Mouse (Mus musculus) embryonic facial prominence, embryonic 15.5 days (tissue): ENCODE measurements around the gene 9330161L09Rik. TPM values are rescaled to one million over a fixed set of nuclear protein-coding genes. Genes with fewer than 3 reads are reported as not detected.

Experiments
- ATAC-seq: fragments of 200-750 bp; cut with Nextera tagmentation; 2 replicates; pipeline ENCODE4 v1.8.0; 2017; ENCODE audit warnings: low read depth, moderate TSS enrichment; ENCODE audit not compliant: insufficient number of reproducible peaks, low FRiP score, low TSS enrichment
- H3K27ac ChIP-seq: fragments of 300-500 bp; sonication (generic); replicated peaks from 2 replicates; pipeline ENCODE4 v1.5.1; 2015; ENCODE audit warnings: mild to moderate bottlenecking, inconsistent platforms
- H3K27me3 ChIP-seq: fragments of 300-500 bp; sonication (generic); 2 replicates; pipeline ENCODE4 v1.6.1; 2015; ENCODE audit warnings: inconsistent platforms
- H3K36me3 ChIP-seq: fragments of 300-500 bp; sonication (generic); 2 replicates; pipeline ENCODE4 v1.6.1; 2015; ENCODE audit warnings: mild to moderate bottlenecking, inconsistent platforms
- H3K4me1 ChIP-seq: fragments of 300-500 bp; sonication (generic); 2 replicates; pipeline ENCODE4 v1.6.1; 2015; ENCODE audit warnings: inconsistent platforms
- H3K4me2 ChIP-seq: fragments of 300-500 bp; sonication (generic); replicated peaks from 2 replicates; pipeline ENCODE4 v1.6.1; 2015; ENCODE audit warnings: mild to moderate bottlenecking, inconsistent platforms
- H3K4me3 ChIP-seq: fragments of 300-500 bp; sonication (generic); replicated peaks from 2 replicates; pipeline ENCODE4 v1.5.1; 2015; ENCODE audit warnings: mild to moderate bottlenecking, inconsistent platforms
- H3K9ac ChIP-seq: fragments of 300-500 bp; sonication (generic); 2 replicates; pipeline ENCODE4 v1.6.1; 2015; ENCODE audit warnings: inconsistent platforms
- H3K9me3 ChIP-seq: fragments of 300-500 bp; sonication (generic); replicated peaks from 2 replicates; pipeline ENCODE4 v1.6.1; 2016; ENCODE audit warnings: inconsistent platforms
- WGBS: fragments of 180-500 bp; shearing (Covaris S2); methylation state at CpG from one replicate; pipeline ENCODE4 v1.1.7; 2015; 5-methylcytosine and 5-hydroxymethylcytosine counted together
- polyA plus RNA-seq: library from polyadenylated mRNA; unstranded; fragments of >200 nt; fragmentation: Nextera tagmentation; extraction: Ambion mirVana; gene quantifications from 2 replicates; pipeline ENCODE4 v1.2.1, GENCODE M21; 2015

9330161L09Rik gene
- polyA plus RNA-seq, 1 experiment from 2014 or later: 0.49 TPM

DNA sequence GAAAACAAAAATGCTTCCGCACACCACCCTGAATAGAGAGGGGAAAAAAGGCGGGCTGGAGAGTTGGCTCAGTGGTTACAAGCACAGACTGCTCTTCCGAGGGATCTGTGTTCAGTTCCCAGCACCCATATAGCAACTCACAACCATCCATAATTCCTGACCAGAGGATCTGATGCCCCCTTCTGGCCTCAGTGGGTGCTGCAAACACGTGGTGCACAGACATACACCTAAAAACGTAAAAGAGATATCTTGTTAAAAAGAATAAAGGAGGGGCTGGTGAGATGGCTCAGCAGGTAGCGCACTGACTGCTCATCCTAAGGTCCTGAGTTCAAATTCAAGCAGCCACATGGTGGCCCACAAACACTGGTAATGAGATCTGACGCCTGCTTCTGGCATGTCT, 19.1 kb upstream of the 9330161L09Rik start:
- 88% methylated on average over 7 of the region's 7 CpGs for WGBS
- Histone ChIP-seq H3K9me3 (no peaks in the 10 kb centered on the region), H3K9ac (no peak overlapping the region), H3K27me3 (no peaks in the 10 kb centered on the region), H3K4me3 (no peak overlapping the region), H3K27ac (no peak overlapping the region), H3K4me2 (no peak overlapping the region), H3K36me3 (peaks cover 5% of the 10 kb centered on the region; the same call in 1 of the 2 replicates), H3K4me1 (peaks cover 22% of the 10 kb centered on the region)
- ATAC-seq: no peak

- Histone ChIP-seq H3K4me1 (peaks cover 27% of the 10 kb centered on the region), H3K36me3 (peaks cover 5% of the 10 kb centered on the region; the same call in 1 of the 2 replicates)
These were observed 18.3 kb upstream of the 9330161L09Rik start, which contains the start of gene Ddx24 for GRCm38 (mm10) chr12:103425729-103426470. Gene Ddx24, minus strand, starts transcription at chr12:103425830.

GRCm38 (mm10) chr12:103425016-103425728, 17.6 kb upstream of the 9330161L09Rik start:
- Histone ChIP-seq H3K27ac (0 out of 2 replicates have a peak overlapping the region, but pooled peaks have one; percentile 29), H3K4me3 (peak overlapping the region; percentile 96), H3K36me3 (peaks cover 5% of the 10 kb centered on the region; the same call in 1 of the 2 replicates), H3K4me2 (peak overlapping the region; percentile 78), H3K9ac (peak overlapping the region; percentile 93), H3K9me3 (no peaks in the 10 kb centered on the region), H3K27me3 (no peaks in the 10 kb centered on the region), H3K4me1 (peaks cover 27% of the 10 kb centered on the region)
- peak; percentile 41 for ATAC-seq
- 9% methylated on average over 33 of the region's 33 CpGs for WGBS

More at GRCm38 (mm10) chr12:103425729-103426470, 18.3 kb upstream of the 9330161L09Rik start, which contains the start of gene Ddx24:
- no peaks in the 10 kb centered on the region for H3K27me3 ChIP-seq
- peak; percentile 100 for ATAC-seq
- H3K9me3 ChIP-seq: no peaks in the 10 kb centered on the region
- peak within 1 kb of the TSS; percentile 96 for H3K4me3 ChIP-seq
- peak within 1 kb of the TSS; percentile 78 for H3K4me2 ChIP-seq
- peak within 1 kb of the TSS; percentile 93 for H3K9ac ChIP-seq
- peak within 1 kb of the TSS; percentile 58; the same call in 1 of the 2 replicates for H3K27ac ChIP-seq
- 2% methylated on average over 33 of the region's 33 CpGs for WGBS

- no peaks in the 10 kb centered on the region for H3K27me3 ChIP-seq
- WGBS: 91% methylated on average over 10 of the region's 10 CpGs
- no peaks in the 10 kb centered on the region for H3K9me3 ChIP-seq
- H3K4me2 ChIP-seq: no peak overlapping the region
- H3K4me3 ChIP-seq: no peak overlapping the region
- H3K4me1 ChIP-seq: no peaks in the 10 kb centered on the region
- ATAC-seq: no peak
- H3K27ac ChIP-seq: no peak overlapping the region
- no peak overlapping the region for H3K9ac ChIP-seq
- peaks cover 94% of the 10 kb centered on the region for H3K36me3 ChIP-seq
These were observed 524 bp upstream of the 9330161L09Rik start for GRCm38 (mm10) chr12:103408144-103408543.

- Histone ChIP-seq H3K4me1 (no peaks in the 10 kb centered on the region), H3K36me3 (peaks cover 74% of the 10 kb centered on the region), H3K9ac (no peak overlapping the region), H3K27me3 (no peaks in the 10 kb centered on the region), H3K27ac (no peak overlapping the region), H3K4me2 (no peak overlapping the region), H3K9me3 (no peaks in the 10 kb centered on the region), H3K4me3 (no peak overlapping the region)
- no peak for ATAC-seq
- WGBS: 85% methylated on average over 18 of the region's 18 CpGs
These were observed 3.5 kb downstream of the 9330161L09Rik start for GRCm38 (mm10) chr12:103404131-103404530.

DNA sequence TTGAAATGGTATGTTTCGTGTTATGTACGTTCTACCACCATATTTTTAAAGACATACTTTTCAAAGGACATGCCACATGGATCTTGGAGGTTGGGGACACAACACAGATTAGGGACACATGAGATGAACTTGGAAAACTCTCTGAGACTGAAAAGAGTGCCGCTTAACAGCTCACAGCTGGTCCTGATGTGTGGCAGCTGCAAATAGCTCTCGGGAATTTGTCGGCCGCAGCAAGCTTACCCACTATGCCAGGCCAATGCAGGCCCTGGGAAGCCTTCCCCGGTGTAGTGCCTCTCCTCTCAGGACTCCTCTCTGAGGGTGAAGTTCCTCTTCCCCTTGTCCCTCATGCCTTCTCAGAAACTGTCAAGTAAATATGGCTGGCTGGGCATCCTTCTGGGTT, 10.9 kb downstream of the 9330161L09Rik start:
- 0 out of 2 replicates have a peak overlapping the region, but pooled peaks have one; percentile 34 for H3K27ac ChIP-seq
- H3K36me3 ChIP-seq: 0 out of 2 replicates have a peak, but pooled peaks cover 10% of the 10 kb centered on the region
- WGBS: 43% methylated on average over 7 of the region's 7 CpGs
- H3K4me1 ChIP-seq: peaks cover 12% of the 10 kb centered on the region
- no peak overlapping the region for H3K4me2 ChIP-seq
- no peak overlapping the region for H3K4me3 ChIP-seq
- H3K9me3 ChIP-seq: no peaks in the 10 kb centered on the region
- no peaks in the 10 kb centered on the region for H3K27me3 ChIP-seq
- no peak overlapping the region for H3K9ac ChIP-seq
- no peak for ATAC-seq

DNA sequence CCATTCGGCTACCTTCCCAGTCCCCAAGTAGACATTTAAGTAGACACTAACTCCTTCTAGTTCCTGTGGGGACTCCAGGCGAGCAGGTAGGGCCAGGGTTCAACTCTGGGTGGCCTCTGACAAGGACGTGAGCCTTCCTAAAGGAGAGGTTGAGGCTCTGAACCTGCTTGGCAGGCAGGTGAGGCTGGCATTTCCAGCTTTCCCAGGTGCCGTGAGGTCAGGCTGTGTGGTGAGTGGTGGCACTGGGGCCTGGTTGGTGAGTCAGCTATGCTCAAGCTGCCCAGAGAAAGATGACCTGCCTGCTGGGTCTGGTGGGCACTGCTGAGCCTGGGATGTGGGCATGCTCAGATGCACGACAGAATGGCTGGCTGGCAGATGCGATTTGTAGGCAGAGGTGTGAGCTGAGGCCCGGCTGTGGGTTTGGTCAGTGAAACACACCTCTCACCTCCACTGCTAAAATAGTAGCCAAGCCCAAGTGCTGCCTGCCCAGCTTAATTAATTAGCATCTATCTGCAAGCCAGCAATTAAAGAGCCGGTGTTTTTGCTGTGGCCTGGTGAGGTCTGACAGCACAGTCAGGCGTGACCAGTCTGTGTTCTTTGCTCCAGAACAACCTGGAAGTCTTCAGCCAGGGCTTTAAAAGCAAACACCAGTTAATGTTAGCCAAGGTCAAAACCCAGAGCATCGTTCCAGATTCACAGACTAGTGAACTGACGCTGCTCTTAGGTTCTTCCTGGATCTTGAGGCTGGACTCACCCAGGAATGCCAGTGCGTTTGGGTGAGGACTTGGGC, 11.9 kb downstream of the 9330161L09Rik start:
- WGBS: 81% methylated on average over 12 of the region's 12 CpGs
- no peaks in the 10 kb centered on the region for H3K9me3 ChIP-seq
- no peaks in the 10 kb centered on the region for H3K27me3 ChIP-seq
- H3K27ac ChIP-seq: no peak overlapping the region
- H3K9ac ChIP-seq: no peak overlapping the region
- ATAC-seq: no peak
- no peak overlapping the region for H3K4me2 ChIP-seq
- H3K4me3 ChIP-seq: no peak overlapping the region
- no peaks in the 10 kb centered on the region for H3K36me3 ChIP-seq
- peaks cover 12% of the 10 kb centered on the region for H3K4me1 ChIP-seq

DNA sequence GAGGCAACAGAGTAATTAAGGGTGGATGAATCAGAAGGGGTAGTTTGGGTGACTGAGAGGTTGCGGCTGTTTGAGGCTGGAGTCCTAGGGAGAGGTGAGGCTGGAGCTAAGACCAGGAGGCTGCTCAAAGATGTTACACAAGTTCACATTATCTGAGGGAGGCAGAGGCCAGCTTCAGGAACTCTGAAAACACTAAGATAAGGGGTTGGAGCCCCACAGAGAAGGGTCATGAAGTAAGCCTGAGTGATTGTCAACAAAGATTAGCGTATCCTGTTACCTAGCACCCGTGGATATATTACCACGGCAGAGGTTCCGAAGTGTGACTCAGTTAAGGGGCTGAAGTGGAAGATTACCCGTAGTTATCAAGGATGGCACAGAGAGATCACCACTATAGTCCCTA, 14.1 kb downstream of the 9330161L09Rik start:
- H3K4me1 ChIP-seq: peaks cover 27% of the 10 kb centered on the region
- no peaks in the 10 kb centered on the region for H3K36me3 ChIP-seq
- H3K4me3 ChIP-seq: no peak overlapping the region
- no peaks in the 10 kb centered on the region for H3K9me3 ChIP-seq
- 73% methylated on average over 6 of the region's 6 CpGs for WGBS
- H3K9ac ChIP-seq: no peak overlapping the region
- H3K27ac ChIP-seq: no peak overlapping the region
- H3K4me2 ChIP-seq: no peak overlapping the region
- H3K27me3 ChIP-seq: no peaks in the 10 kb centered on the region
- ATAC-seq: no peak

GRCm38 (mm10) chr12:103391098-103391497, 16.5 kb downstream of the 9330161L09Rik start:
- Histone ChIP-seq H3K27me3 (no peaks in the 10 kb centered on the region), H3K9ac (no peak overlapping the region), H3K4me2 (no peak overlapping the region), H3K27ac (no peak overlapping the region), H3K9me3 (no peaks in the 10 kb centered on the region), H3K36me3 (no peaks in the 10 kb centered on the region), H3K4me1 (peaks cover 15% of the 10 kb centered on the region), H3K4me3 (no peak overlapping the region)
- no peak for ATAC-seq
- WGBS: 79% methylated on average over 7 of the region's 7 CpGs

DNA sequence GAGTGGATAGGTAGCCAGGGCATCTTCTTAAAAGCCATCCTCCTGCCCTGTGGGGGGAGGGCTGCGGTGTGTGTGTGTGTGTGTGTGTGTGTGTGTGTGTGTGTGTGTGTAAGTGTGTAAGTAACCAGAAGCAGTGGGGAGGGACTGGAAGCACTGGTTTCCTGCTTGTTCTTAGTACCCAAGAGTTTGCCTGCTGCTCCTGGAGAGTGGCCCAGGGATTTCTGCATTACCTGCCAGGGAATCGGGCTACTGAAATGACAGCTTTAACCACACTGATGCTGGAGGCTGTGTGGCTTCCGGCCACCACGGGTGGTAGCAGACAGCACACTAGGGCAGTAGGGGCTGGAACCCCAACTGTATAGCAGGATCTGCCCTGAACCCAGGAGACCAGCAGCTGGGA, 17.6 kb downstream of the 9330161L09Rik start:
- ATAC-seq: no peak
- WGBS: 67% methylated on average over 4 of the region's 4 CpGs
- H3K4me2 ChIP-seq: no peak overlapping the region
- H3K27me3 ChIP-seq: no peaks in the 10 kb centered on the region
- no peaks in the 10 kb centered on the region for H3K36me3 ChIP-seq
- no peak overlapping the region for H3K4me3 ChIP-seq
- H3K9ac ChIP-seq: no peak overlapping the region
- H3K4me1 ChIP-seq: peaks cover 15% of the 10 kb centered on the region
- no peak overlapping the region for H3K27ac ChIP-seq
- no peaks in the 10 kb centered on the region for H3K9me3 ChIP-seq

- ATAC-seq: no peak
- Histone ChIP-seq H3K4me3 (peak overlapping the region; percentile 68), H3K9me3 (no peaks in the 10 kb centered on the region), H3K27ac (no peak overlapping the region), H3K27me3 (no peaks in the 10 kb centered on the region), H3K4me2 (peak overlapping the region; percentile 68), H3K36me3 (no peaks in the 10 kb centered on the region), H3K4me1 (peaks cover 15% of the 10 kb centered on the region), H3K9ac (no peak overlapping the region; the same call in 1 of the 2 replicates)
- 66% methylated on average over 2 of the region's 2 CpGs for WGBS
These were observed 18.3 kb downstream of the 9330161L09Rik start for GRCm38 (mm10) chr12:103389348-103389727.
